Mouse (Mus musculus): ENCODE results near the gene Tsc1.

Gene Tsc1

GRCm38 (mm10) chr2:28640461-28641424 lies at the start of gene Tsc1:
Gene Tsc1, plus strand, starts transcription at chr2:28641228.
- DNase-seq = peak; percentile 97 to 99

GRCm38 (mm10) chr2:28591479-28591878 lies 49.5 kb upstream of the Tsc1 start:
- no peak for DNase-seq

- DNase-seq = peak; percentile 71 to 74
Measured at GRCm38 (mm10) chr2:28592809-28593208, 48.2 kb upstream of the Tsc1 start.

- DNase-seq = no peak
Measured at GRCm38 (mm10) chr2:28596021-28596420, 45.0 kb upstream of the Tsc1 start.

- no peak for DNase-seq
Measured at GRCm38 (mm10) chr2:28596998-28597397, 44.0 kb upstream of the Tsc1 start.

GRCm38 (mm10) chr2:28597733-28598547 lies 43.1 kb upstream of the Tsc1 start:
- DNase-seq = no peak

GRCm38 (mm10) chr2:28598692-28599568 lies 42.1 kb upstream of the Tsc1 start:
- no peak for DNase-seq

- no peak for DNase-seq
Measured at GRCm38 (mm10) chr2:28599569-28599900, 41.5 kb upstream of the Tsc1 start.

GRCm38 (mm10) chr2:28601720-28602590 lies 39.1 kb upstream of the Tsc1 start:
- DNase-seq = no peak

GRCm38 (mm10) chr2:28603542-28603941 lies 37.5 kb upstream of the Tsc1 start:
- DNase-seq = no peak

- no peak for DNase-seq
Measured at GRCm38 (mm10) chr2:28605789-28606541, 35.1 kb upstream of the Tsc1 start.

- no peak for DNase-seq
Measured at GRCm38 (mm10) chr2:28606601-28607340, 34.3 kb upstream of the Tsc1 start.

- no peak for DNase-seq
Measured at GRCm38 (mm10) chr2:28607341-28608165, 33.5 kb upstream of the Tsc1 start.

GRCm38 (mm10) chr2:28609851-28610250 lies 31.2 kb upstream of the Tsc1 start:
- DNase-seq = no peak

- no peak for DNase-seq
Measured at GRCm38 (mm10) chr2:28610716-28611406, 30.2 kb upstream of the Tsc1 start.

- no peak for DNase-seq
Measured at GRCm38 (mm10) chr2:28611407-28611787, 29.6 kb upstream of the Tsc1 start.

- DNase-seq = no peak
Measured at GRCm38 (mm10) chr2:28612436-28613063, 28.5 kb upstream of the Tsc1 start.

GRCm38 (mm10) chr2:28613599-28613998 lies 27.4 kb upstream of the Tsc1 start:
- no peak for DNase-seq
